Mouse (Mus musculus) heart, adult 2 months (tissue): ENCODE data around the gene Plagl1.

ENCODE experiments used
- CTCF ChIP-seq: fragments of 200-600 bp; IDR thresholded peaks from 2 replicates; pipeline ENCODE4 v1.8.1; 2022; ENCODE audit warnings: antibody characterized with exemption, mild to moderate bottlenecking, moderate library complexity
- EP300 ChIP-seq: fragments of 200-500 bp; IDR thresholded peaks from 2 replicates; pipeline ENCODE4 v1.6.1; 2011; ENCODE audit warnings: low read depth, low read length, control low read depth; ENCODE audit not compliant: insufficient read depth

DNA sequence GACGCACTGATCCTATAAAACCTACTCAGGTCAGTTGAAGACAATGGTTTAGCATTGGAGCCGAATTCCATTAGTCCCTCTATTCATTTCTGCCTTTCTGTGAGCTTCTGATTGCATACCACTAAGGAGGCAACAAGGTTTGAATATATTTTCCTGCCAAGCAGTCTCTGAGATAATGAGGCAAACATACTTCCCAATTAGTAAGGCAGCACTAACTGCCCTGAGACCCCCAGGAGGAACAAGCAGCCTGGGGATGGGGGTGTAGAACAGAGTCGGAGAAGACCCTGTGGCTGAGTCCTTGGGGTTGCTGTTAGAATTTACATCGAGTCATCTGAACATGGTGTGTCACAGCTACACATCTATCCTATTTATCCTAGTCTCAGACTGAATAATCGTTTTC lies 95.1 kb downstream of the Plagl1 start:
- TF ChIP-seq CTCF (no peak), EP300 (no peak)
